Mouse (Mus musculus): ENCODE results near the gene Rspo1. TPM values are rescaled to one million over a fixed set of nuclear protein-coding genes. Genes with fewer than 3 reads are reported as not detected.

Rspo1 gene
- polyA plus RNA-seq, 1 experiment from 2014 or later, result 14.8 TPM

DNA sequence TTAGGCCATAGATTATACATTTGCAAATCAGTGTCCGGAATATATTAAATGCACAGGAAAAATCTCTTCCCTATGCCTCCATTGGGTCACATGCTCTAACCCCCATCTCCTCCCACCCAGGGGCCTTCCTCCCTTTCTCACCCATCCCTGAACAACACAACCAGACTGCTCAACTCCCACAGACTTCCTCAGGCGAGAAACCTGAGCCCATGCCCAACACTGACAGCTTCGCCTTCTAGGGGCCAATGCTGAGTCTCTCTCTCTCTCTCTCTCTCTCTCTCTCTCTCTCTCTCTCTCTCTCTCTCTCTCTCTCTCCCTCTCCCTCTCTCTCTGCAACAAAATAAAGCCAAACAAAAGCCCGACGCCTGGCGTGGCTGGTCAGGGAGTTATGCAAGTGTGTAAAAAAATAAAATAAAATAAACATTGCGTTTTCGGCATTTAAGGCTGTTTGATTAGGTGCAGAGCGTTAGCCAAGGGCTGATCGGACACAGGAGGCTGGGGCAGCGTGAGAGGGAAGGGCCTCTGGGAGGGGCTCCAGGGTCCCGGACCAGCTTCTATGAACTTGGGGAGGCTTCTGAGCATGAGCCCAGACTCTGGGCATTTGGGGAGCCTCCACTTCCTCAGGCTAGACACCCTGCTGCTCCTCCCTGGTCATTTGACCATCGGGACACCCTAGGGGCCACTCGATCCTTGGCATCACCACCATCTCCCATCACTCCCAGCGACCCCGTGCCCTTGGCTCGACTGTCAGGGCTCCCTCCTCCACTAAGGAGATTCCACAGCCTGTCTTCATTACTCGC, 1.2 kb upstream of the Rspo1 start:
- 8% methylated on average over 18 of the region's 18 CpGs for WGBS
- peaks cover 59% of the 10 kb centered on the region for H3K4me1 ChIP-seq (replicated peaks)

GRCm38 (mm10) chr4:124986739-124987710, 795 bp downstream of the Rspo1 start:
- no peak for DNase-seq (ENCODE audit: low spot score)
- H3K4me1 ChIP-seq (replicated peaks), result peaks cover 67% of the 10 kb centered on the region
- H3K27ac ChIP-seq, result peak overlapping the region; percentile 79
- peaks cover 97% of the 10 kb centered on the region for H3K27me3 ChIP-seq (ENCODE audit: insufficient read depth, poor library complexity, severe bottlenecking)
- WGBS, result 3% methylated on average over 51 of the region's 51 CpGs
- peak overlapping the region; percentile 56 for H3K4me3 ChIP-seq
- H3K9me3 ChIP-seq, result no peaks in the 10 kb centered on the region
- no peaks in the 10 kb centered on the region for H3K36me3 ChIP-seq

More for the DNA sequence above, 1.2 kb upstream of the Rspo1 start:
- Histone ChIP-seq H3K27ac (0 out of 2 replicates have a peak overlapping the region, but pooled peaks have one; percentile 2), H3K4me3 (peak overlapping the region; percentile 56), H3K36me3 (no peaks in the 10 kb centered on the region), H3K9me3 (no peaks in the 10 kb centered on the region), H3K27me3 (ENCODE audit: insufficient read depth, poor library complexity, severe bottlenecking) (peaks cover 90% of the 10 kb centered on the region)
- DNase-seq (ENCODE audit: low spot score), result no peak

GRCm38 (mm10) chr4:124987711-124988097, 1.5 kb downstream of the Rspo1 start:
- Histone ChIP-seq H3K27ac (no peak overlapping the region), H3K27me3 (ENCODE audit: insufficient read depth, poor library complexity, severe bottlenecking) (peaks cover 92% of the 10 kb centered on the region), H3K4me1 (replicated peaks) (peaks cover 67% of the 10 kb centered on the region), H3K9me3 (no peaks in the 10 kb centered on the region), H3K36me3 (no peaks in the 10 kb centered on the region), H3K4me3 (peak overlapping the region; percentile 56)
- DNase-seq (ENCODE audit: low spot score), result no peak
- 5% methylated on average over 10 of the region's 10 CpGs for WGBS

DNA sequence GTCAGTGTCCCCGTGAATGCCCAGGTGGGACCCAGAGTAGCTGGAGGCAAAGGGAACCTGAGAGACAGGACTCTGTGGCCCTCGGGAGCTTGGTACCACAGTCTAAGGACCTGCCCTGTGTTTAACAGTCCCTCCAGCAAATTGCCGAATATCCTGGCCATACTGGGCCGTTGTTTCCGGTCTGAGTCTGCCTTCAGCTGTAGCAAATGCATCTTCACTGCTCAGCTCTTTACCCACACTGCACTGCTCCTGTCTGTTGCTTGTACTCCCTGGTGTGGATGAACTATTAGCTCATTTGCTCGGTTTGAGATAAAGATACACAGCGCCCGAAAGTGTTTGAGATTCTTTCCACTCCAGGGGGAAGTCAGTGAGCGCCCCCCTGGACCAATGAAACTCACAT, 2.2 kb downstream of the Rspo1 start:
- WGBS, result 21% methylated on average over 9 of the region's 9 CpGs
- Histone ChIP-seq H3K4me1 (replicated peaks) (peaks cover 67% of the 10 kb centered on the region), H3K27me3 (ENCODE audit: insufficient read depth, poor library complexity, severe bottlenecking) (peaks cover 90% of the 10 kb centered on the region), H3K27ac (0 out of 2 replicates have a peak overlapping the region, but pooled peaks have one; percentile 35), H3K9me3 (no peaks in the 10 kb centered on the region), H3K4me3 (peak overlapping the region; percentile 56; the same call in 1 of the 2 replicates), H3K36me3 (no peaks in the 10 kb centered on the region)
- DNase-seq (ENCODE audit: low spot score), result no peak

DNA sequence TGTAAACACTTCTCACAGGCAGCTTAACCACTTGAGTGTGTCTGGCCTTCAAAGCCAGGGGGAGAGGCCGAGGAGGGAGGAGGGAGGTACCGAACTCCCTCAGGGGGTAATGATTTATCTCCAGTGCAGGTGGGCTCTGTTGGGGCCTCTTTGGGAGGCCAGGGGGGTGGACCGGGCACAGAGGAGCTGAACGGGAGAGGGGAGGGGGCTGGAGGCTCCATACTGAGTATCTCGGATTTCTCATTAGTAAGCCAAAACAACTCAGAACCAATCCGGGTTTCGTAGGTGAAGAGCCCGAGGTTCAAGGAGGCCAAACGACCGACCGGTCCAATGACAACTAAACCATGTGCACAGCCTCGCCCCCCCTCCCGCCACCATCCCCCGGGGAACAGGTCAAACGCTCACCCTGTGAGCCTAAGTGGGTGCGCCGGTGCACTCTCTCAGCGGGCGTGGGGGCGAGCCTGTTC, 3.6 kb downstream of the Rspo1 start:
- no peaks in the 10 kb centered on the region for H3K36me3 ChIP-seq
- no peak for DNase-seq (ENCODE audit: low spot score)
- H3K4me3 ChIP-seq, result peak overlapping the region; percentile 36
- peaks cover 80% of the 10 kb centered on the region for H3K27me3 ChIP-seq (ENCODE audit: insufficient read depth, poor library complexity, severe bottlenecking)
- H3K27ac ChIP-seq, result peak overlapping the region; percentile 36
- WGBS, result 2% methylated on average over 20 of the region's 20 CpGs
- H3K9me3 ChIP-seq, result no peaks in the 10 kb centered on the region
- peaks cover 67% of the 10 kb centered on the region for H3K4me1 ChIP-seq (replicated peaks)

DNA sequence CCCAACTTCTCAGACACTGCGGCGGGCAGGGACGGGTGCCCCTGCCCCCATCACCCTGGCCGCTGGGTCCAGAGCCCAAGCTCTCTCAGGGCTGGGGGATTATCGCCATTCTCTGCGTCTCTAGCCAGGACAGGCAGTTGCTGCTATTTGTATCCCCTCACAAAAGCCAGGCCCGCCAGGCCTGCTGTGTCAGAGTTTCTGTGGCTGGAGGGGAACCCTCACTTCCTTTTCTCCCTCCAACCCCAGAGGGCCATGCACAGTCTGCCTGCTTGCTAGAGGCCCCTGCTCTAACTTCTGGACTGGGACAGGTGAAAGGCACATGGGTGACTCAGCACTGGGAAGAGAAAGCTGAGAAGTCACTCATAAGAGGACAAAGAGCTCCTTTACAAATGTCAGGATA, 4.1 kb downstream of the Rspo1 start:
- Histone ChIP-seq H3K4me3 (peak overlapping the region; percentile 36), H3K9me3 (no peaks in the 10 kb centered on the region), H3K36me3 (no peaks in the 10 kb centered on the region), H3K27ac (peak overlapping the region; percentile 36), H3K27me3 (ENCODE audit: insufficient read depth, poor library complexity, severe bottlenecking) (peaks cover 74% of the 10 kb centered on the region), H3K4me1 (replicated peaks) (peaks cover 65% of the 10 kb centered on the region)
- peak; percentile 21 for DNase-seq (ENCODE audit: low spot score)
- WGBS, result 3% methylated on average over 7 of the region's 7 CpGs

- H3K9me3 ChIP-seq, result no peaks in the 10 kb centered on the region
- WGBS, result 78% methylated on average over 10 of the region's 10 CpGs
- H3K27ac ChIP-seq, result no peak overlapping the region
- 0 out of 2 replicates have a peak, but pooled peaks cover 3% of the 10 kb centered on the region for H3K36me3 ChIP-seq
- H3K4me1 ChIP-seq (replicated peaks), result 0 out of 2 replicates have a peak, but pooled peaks cover 3% of the 10 kb centered on the region
- peaks cover 9% of the 10 kb centered on the region for H3K27me3 ChIP-seq (ENCODE audit: insufficient read depth, poor library complexity, severe bottlenecking)
- DNase-seq (ENCODE audit: low spot score), result no peak
- no peak overlapping the region for H3K4me3 ChIP-seq
Observed at GRCm38 (mm10) chr4:124997479-124998147, 11.4 kb downstream of the Rspo1 start.

GRCm38 (mm10) chr4:124999548-124999947, 13.3 kb downstream of the Rspo1 start:
- Histone ChIP-seq H3K27ac (no peak overlapping the region), H3K27me3 (ENCODE audit: insufficient read depth, poor library complexity, severe bottlenecking) (no peaks in the 10 kb centered on the region), H3K4me3 (no peak overlapping the region), H3K9me3 (no peaks in the 10 kb centered on the region), H3K36me3 (0 out of 2 replicates have a peak, but pooled peaks cover 3% of the 10 kb centered on the region), H3K4me1 (replicated peaks) (0 out of 2 replicates have a peak, but pooled peaks cover 3% of the 10 kb centered on the region)
- 86% methylated on average over 3 of the region's 3 CpGs for WGBS
- DNase-seq (ENCODE audit: low spot score), result no peak

DNA sequence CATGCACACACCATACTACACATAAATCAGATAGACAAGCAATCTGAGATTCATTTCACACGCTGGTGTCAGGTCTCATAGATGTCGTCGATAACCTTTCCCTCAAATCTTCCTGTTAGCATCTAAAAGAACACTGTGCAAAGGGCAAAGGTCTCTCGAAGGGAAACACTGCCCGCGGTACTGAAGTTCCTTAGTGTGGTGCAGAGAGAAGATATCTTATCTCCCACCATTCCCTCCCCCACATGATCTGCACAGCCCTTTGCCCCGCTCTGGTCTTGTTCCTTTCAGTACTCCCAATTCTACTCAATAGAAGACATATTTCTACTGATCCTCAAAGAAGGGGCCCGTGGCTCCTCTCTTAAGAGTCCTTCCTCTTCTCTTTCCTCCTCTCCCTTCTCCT, 16.7 kb downstream of the Rspo1 start:
- no peaks in the 10 kb centered on the region for H3K36me3 ChIP-seq
- peaks cover 34% of the 10 kb centered on the region for H3K27me3 ChIP-seq (ENCODE audit: insufficient read depth, poor library complexity, severe bottlenecking)
- H3K4me1 ChIP-seq (replicated peaks), result peaks cover 11% of the 10 kb centered on the region
- no peak overlapping the region for H3K4me3 ChIP-seq
- DNase-seq (ENCODE audit: low spot score), result no peak
- no peak overlapping the region for H3K27ac ChIP-seq
- WGBS, result 73% methylated on average over 8 of the region's 8 CpGs
- no peaks in the 10 kb centered on the region for H3K9me3 ChIP-seq

GRCm38 (mm10) chr4:125004886-125005285, 18.7 kb downstream of the Rspo1 start:
- DNase-seq (ENCODE audit: low spot score), result no peak
- Histone ChIP-seq H3K4me1 (replicated peaks) (peaks cover 14% of the 10 kb centered on the region), H3K9me3 (no peaks in the 10 kb centered on the region), H3K27ac (no peak overlapping the region), H3K27me3 (ENCODE audit: insufficient read depth, poor library complexity, severe bottlenecking) (peaks cover 47% of the 10 kb centered on the region), H3K36me3 (no peaks in the 10 kb centered on the region), H3K4me3 (no peak overlapping the region)
- WGBS, result 50% methylated on average over 12 of the region's 12 CpGs

DNA sequence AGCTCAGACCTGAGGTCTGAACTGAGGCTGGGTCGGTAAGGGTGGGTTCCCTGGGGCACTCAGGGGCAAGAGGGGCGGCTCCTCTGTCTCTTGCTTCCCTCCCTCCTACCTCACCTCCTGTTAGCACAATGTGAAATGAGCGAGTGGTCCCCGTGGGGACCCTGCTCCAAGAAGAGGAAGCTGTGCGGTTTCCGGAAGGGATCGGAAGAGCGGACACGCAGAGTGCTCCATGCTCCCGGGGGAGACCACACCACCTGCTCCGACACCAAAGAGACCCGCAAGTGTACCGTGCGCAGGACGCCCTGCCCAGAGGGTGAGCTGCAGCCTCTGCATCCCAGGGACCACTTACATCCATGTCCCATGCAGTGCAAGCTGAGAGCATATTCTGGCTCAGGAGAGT, 21.2 kb downstream of the Rspo1 start:
- H3K36me3 ChIP-seq, result no peaks in the 10 kb centered on the region
- H3K4me1 ChIP-seq (replicated peaks), result peaks cover 14% of the 10 kb centered on the region
- WGBS, result 60% methylated on average over 15 of the region's 15 CpGs
- no peak for DNase-seq (ENCODE audit: low spot score)
- H3K27me3 ChIP-seq (ENCODE audit: insufficient read depth, poor library complexity, severe bottlenecking), result peaks cover 49% of the 10 kb centered on the region
- no peak overlapping the region for H3K27ac ChIP-seq
- H3K9me3 ChIP-seq, result no peaks in the 10 kb centered on the region
- no peak overlapping the region for H3K4me3 ChIP-seq

GRCm38 (mm10) chr4:125008220-125008619, 22.0 kb downstream of the Rspo1 start:
- Histone ChIP-seq H3K27me3 (ENCODE audit: insufficient read depth, poor library complexity, severe bottlenecking) (peaks cover 54% of the 10 kb centered on the region), H3K27ac (no peak overlapping the region)
- WGBS, result 77% methylated on average over 6 of the region's 6 CpGs

More at GRCm38 (mm10) chr4:125008220-125008619, 22.0 kb downstream of the Rspo1 start:
- no peak for DNase-seq (ENCODE audit: low spot score)
- Histone ChIP-seq H3K4me1 (replicated peaks) (peaks cover 14% of the 10 kb centered on the region), H3K4me3 (no peak overlapping the region), H3K36me3 (no peaks in the 10 kb centered on the region), H3K9me3 (no peaks in the 10 kb centered on the region)

All from hindbrain, embryonic 10.5 days (tissue).